ENCODE assay signal across 19 mouse cellular contexts in genomic region chr9:37035248-37035647, GRCm38 (mm10).
DNase-seq lines count a peak whose midpoint lies in the region; ATAC-seq and TF ChIP-seq lines count a peak whose summit lies in the region.
"Had no signal": no experiment of that assay in that cellular context is flagged by ENCODE, and none has a peak within 500 bp of the region (broad histone marks: within the 10 kb centered on the region; RNA-seq: fewer than 3 reads in every experiment).

No protein-coding gene starts in this region.

- H3K4me3 ChIP-seq in intestine, postnatal 0 days (ENCODE audit: low read depth, low read length) = no peak overlapping the region
- H3K4me3 ChIP-seq in intestine, embryonic 16.5 days (ENCODE audit: low read length) = no peak overlapping the region
- H3K4me3 ChIP-seq in lung, embryonic 14.5 days (ENCODE audit: low read depth, low read length) = no peak overlapping the region
- no peak overlapping the region for H3K4me3 ChIP-seq in stomach, postnatal 0 days (ENCODE audit: low read depth, low read length)
- H3K4me3 ChIP-seq: embryonic facial prominence, embryonic 13.5 days; liver, embryonic 13.5 days had no signal

- no peak overlapping the region for H3K9ac ChIP-seq in intestine, postnatal 0 days (ENCODE audit: low read depth, low read length)
- H3K9ac ChIP-seq in intestine, embryonic 16.5 days (ENCODE audit: low read depth, low read length) = no peak overlapping the region
- no peak overlapping the region for H3K9ac ChIP-seq in lung, embryonic 14.5 days
- no peak overlapping the region for H3K9ac ChIP-seq in stomach, postnatal 0 days (ENCODE audit: low read length)
- H3K9ac ChIP-seq: embryonic facial prominence, embryonic 13.5 days; hindbrain, embryonic 14.5 days; liver, embryonic 13.5 days had no signal

- H3K27ac ChIP-seq in intestine, postnatal 0 days (ENCODE audit: low read depth, low read length) = no peak overlapping the region
- H3K27ac ChIP-seq in intestine, embryonic 16.5 days (ENCODE audit: low read length) = no peak overlapping the region
- H3K27ac ChIP-seq in lung, embryonic 14.5 days (ENCODE audit: low read depth) = no peak overlapping the region
- H3K27ac ChIP-seq in stomach, postnatal 0 days (replicated peaks) = no peak overlapping the region
- H3K27ac ChIP-seq: embryonic facial prominence, embryonic 13.5 days; hindbrain, embryonic 14.5 days; liver, embryonic 13.5 days; macrophage had no signal

- no peaks in the 10 kb centered on the region for H3K4me1 ChIP-seq in intestine, postnatal 0 days (replicated peaks; ENCODE audit: control insufficient read depth, insufficient read depth, low read length)
- H3K4me1 ChIP-seq in intestine, embryonic 16.5 days (ENCODE audit: control insufficient read depth, insufficient read depth, low read length) = peaks cover 17% of the 10 kb centered on the region; the same call in 1 of the 2 replicates
- peaks cover 16% of the 10 kb centered on the region for H3K4me1 ChIP-seq in lung, embryonic 14.5 days (ENCODE audit: insufficient read depth)
- peaks cover 4% of the 10 kb centered on the region; the same call in 1 of the 2 replicates for H3K4me1 ChIP-seq in stomach, postnatal 0 days (replicated peaks; ENCODE audit: control insufficient read depth, insufficient read depth)
- H3K4me1 ChIP-seq: liver, embryonic 13.5 days had no signal

- 95% methylated on average over 3 of the region's 3 CpGs for WGBS in intestine, postnatal 0 days
- WGBS in intestine, embryonic 16.5 days = 94% methylated on average over 3 of the region's 3 CpGs
- WGBS in lung, embryonic 14.5 days = 93% methylated on average over 3 of the region's 3 CpGs
- WGBS in stomach, postnatal 0 days = 98% methylated on average over 3 of the region's 3 CpGs

- no peak overlapping the region for H3K4me2 ChIP-seq in intestine, postnatal 0 days (replicated peaks; ENCODE audit: low read depth)
- no peak overlapping the region for H3K4me2 ChIP-seq in intestine, embryonic 16.5 days (ENCODE audit: low read depth, low read length)
- no peak overlapping the region for H3K4me2 ChIP-seq in lung, embryonic 14.5 days
- no peak overlapping the region for H3K4me2 ChIP-seq in stomach, postnatal 0 days (replicated peaks; ENCODE audit: low read depth)
- H3K4me2 ChIP-seq: embryonic facial prominence, embryonic 13.5 days; hindbrain, embryonic 14.5 days; liver, embryonic 13.5 days; midbrain, embryonic 11.5 days had no signal

- TF ChIP-seq POLR2A in brain, embryonic 14.5 days (IDR thresholded peaks at IDR 0.05; ENCODE audit: borderline replicate concordance, extremely low read depth, insufficient read depth, insufficient read length, poor library complexity, severe bottlenecking) = no peak

- no peak for ATAC-seq in intestine, postnatal 0 days
- no peak for ATAC-seq in intestine, embryonic 16.5 days
- no peak for ATAC-seq in lung, embryonic 14.5 days (ENCODE audit: insufficient read depth)
- ATAC-seq in stomach, postnatal 0 days (ENCODE audit: low FRiP score, low TSS enrichment) = no peak

- peak; percentile 51 for TF ChIP-seq CTCF in intestine, postnatal 0 days (IDR thresholded peaks at IDR 0.05; ENCODE audit: low read depth)
- TF ChIP-seq CTCF in lung, embryonic 14.5 days (IDR thresholded peaks at IDR 0.05; ENCODE audit: low read depth) = peak; percentile 36
- TF ChIP-seq CTCF in brain, embryonic 14.5 days (IDR thresholded peaks at IDR 0.05; ENCODE audit: borderline replicate concordance, extremely low read depth, insufficient read depth, insufficient read length) = peak; percentile 16; the same call in 1 of the 2 replicates
- TF ChIP-seq CTCF in stomach, postnatal 0 days (IDR thresholded peaks at IDR 0.05; ENCODE audit: low read depth) = peak; percentile 62

- no peaks in the 10 kb centered on the region for H3K9me3 ChIP-seq in intestine, postnatal 0 days (ENCODE audit: control insufficient read depth)
- no peaks in the 10 kb centered on the region for H3K9me3 ChIP-seq in intestine, embryonic 16.5 days (ENCODE audit: control insufficient read depth, low read length)
- H3K9me3 ChIP-seq in lung, embryonic 14.5 days (ENCODE audit: low read depth, low read length) = no peaks in the 10 kb centered on the region
- no peaks in the 10 kb centered on the region for H3K9me3 ChIP-seq in stomach, postnatal 0 days (ENCODE audit: control insufficient read depth, low read length)
- H3K9me3 ChIP-seq: liver, embryonic 13.5 days had no signal

- no peak for DNase-seq in lung, embryonic 14.5 days
- DNase-seq in lung, postnatal 36 days = no peak
- no peak for DNase-seq in brain, embryonic 14.5 days (ENCODE audit: low read depth)
- DNase-seq in stomach, postnatal 0 days (ENCODE audit: low spot score) = no peak
- no peak for DNase-seq in urinary bladder, postnatal 4 days (ENCODE audit: low spot score in 2 of 2)
- DNase-seq: adrenal gland, postnatal 10 days; cerebellum, adult 8-10 months; gastrocnemius, postnatal 14 days; heart, postnatal 14 days; kidney, adult 2 months; kidney, postnatal 4 days; liver, embryonic 13.5 days; thymus, adult 18-20 months had no signal

- no peaks in the 10 kb centered on the region for H3K36me3 ChIP-seq in intestine, postnatal 0 days (ENCODE audit: control insufficient read depth, insufficient read depth)
- no peaks in the 10 kb centered on the region for H3K36me3 ChIP-seq in intestine, embryonic 16.5 days (ENCODE audit: control insufficient read depth, insufficient read depth, low read length)
- H3K36me3 ChIP-seq in lung, embryonic 14.5 days (ENCODE audit: insufficient read depth) = no peaks in the 10 kb centered on the region
- no peaks in the 10 kb centered on the region for H3K36me3 ChIP-seq in stomach, postnatal 0 days (ENCODE audit: control insufficient read depth, insufficient read depth, low read length)
- H3K36me3 ChIP-seq: embryonic facial prominence, embryonic 13.5 days; liver, embryonic 13.5 days had no signal

- H3K27me3 ChIP-seq in intestine, postnatal 0 days (replicated peaks; ENCODE audit: control insufficient read depth, insufficient read depth, low read length) = no peaks in the 10 kb centered on the region
- no peaks in the 10 kb centered on the region for H3K27me3 ChIP-seq in intestine, embryonic 16.5 days (replicated peaks; ENCODE audit: control insufficient read depth, insufficient read depth, low read length)
- no peaks in the 10 kb centered on the region for H3K27me3 ChIP-seq in lung, embryonic 14.5 days (ENCODE audit: insufficient read depth, low read length)
- no peaks in the 10 kb centered on the region for H3K27me3 ChIP-seq in stomach, postnatal 0 days (ENCODE audit: control insufficient read depth, insufficient read depth, low read length)
- H3K27me3 ChIP-seq: embryonic facial prominence, embryonic 13.5 days; liver, embryonic 13.5 days had no signal

- no peak for TF ChIP-seq EP300 in stomach, postnatal 0 days (optimal IDR thresholded peaks at IDR 0.05)
